Mouse (Mus musculus) large intestine, adult 2 months (tissue): ENCODE results near the gene Ippk. TPM values are rescaled to one million over a fixed set of nuclear protein-coding genes. Genes with fewer than 3 reads are reported as not detected.

Experiments used
- DNase-seq: peaks from one replicate; pipeline ENCODE4 v3.0.0-alpha.2; 2012; ENCODE audit warnings: low read depth, low spot score
- WGBS: fragments of 180-500 bp; shearing (Covaris S2); methylation state at CpG from one replicate; pipeline ENCODE4 v1.1.7; 2018; 5-methylcytosine and 5-hydroxymethylcytosine counted together
- polyA plus RNA-seq: library from polyadenylated mRNA; depleted of rRNA; stranded (reverse); fragments of >200 nt; gene quantifications from 2 replicates; pipeline ENCODE4 v1.2.3, GENCODE M21; 2012; rRNA removed

Gene Ippk
- polyA plus RNA-seq, result 7.7 and 8.1 TPM in 2 replicates

DNA sequence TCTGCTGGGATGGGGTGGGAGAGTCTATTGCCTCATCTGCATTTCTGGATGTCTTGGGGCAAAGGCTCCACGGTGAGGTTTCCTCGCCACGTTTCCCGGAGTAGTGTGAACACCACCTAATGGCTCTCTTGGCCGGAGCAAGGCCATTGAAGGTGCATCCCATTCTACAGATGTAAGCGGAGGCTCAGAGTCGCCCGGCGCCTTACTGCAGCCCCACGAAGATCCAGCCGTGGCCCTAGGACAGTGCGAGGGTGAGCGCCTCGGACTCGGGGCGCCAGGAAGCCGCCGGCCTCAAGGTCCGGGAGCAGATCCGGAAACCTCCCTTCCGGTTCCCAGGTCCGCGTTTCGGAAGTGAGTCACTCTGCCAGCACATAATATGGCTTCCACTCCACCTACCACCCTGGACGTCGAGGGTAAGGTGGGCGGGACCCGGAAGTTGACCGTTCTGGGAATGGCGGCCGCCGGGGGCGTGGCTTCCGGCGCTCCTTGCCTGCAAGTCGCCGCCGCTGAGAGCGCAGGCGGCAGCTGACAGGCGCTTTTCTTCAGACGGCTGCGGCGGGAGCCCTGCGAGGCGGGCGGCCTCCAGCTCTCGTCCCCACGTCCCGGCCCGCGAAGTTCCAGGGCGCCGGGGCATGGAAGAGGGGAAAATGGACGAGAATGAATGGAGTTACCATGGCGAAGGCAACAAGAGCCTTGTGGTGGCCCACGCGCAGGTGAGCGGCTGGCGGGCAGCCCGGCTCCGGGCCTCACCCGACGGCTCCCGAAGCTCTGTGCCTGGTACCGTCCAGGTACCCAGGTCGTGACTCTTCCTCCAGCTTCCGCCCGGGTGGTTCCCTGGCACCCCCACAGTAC is at the start of gene Ippk:
Gene Ippk, plus strand, starts transcription at position 496 of the 852 bp plus-strand sequence.
- WGBS, result under 1% methylated on average over 69 of the region's 69 CpGs
- DNase-seq, result peak; percentile 88

- WGBS, result 48% methylated on average over 3 of the region's 3 CpGs
- DNase-seq, result no peak
These were observed 49.6 kb upstream of the Ippk start for GRCm38 (mm10) chr13:49371428-49371899.

GRCm38 (mm10) chr13:49372370-49373060 is 48.5 kb upstream of the Ippk start:
- 86% methylated on average over 9 of the region's 9 CpGs for WGBS
- DNase-seq, result no peak

- 66% methylated on average over 6 of the region's 6 CpGs for WGBS
- no peak for DNase-seq
These were observed 46.7 kb upstream of the Ippk start for GRCm38 (mm10) chr13:49374304-49374703.

DNA sequence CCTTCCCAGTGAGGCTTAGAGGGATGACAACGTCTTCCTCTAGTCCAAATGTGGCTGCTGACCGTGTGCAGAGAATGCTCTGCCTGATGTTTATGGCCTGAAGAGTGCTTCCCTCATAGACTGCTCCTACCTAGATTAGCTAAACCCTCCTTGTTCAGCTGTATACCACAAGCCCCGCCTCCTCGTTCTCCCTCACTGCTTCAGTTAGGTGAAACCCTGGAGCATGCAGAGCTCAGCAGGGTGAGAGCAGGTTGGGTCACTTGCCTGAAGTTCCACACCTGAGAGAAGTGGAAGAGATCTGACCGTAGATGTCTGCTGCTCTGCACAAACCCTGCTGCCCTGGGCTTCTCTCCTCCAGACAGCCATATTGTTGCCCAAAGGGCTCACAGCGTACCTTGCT is 46.3 kb upstream of the Ippk start:
- DNase-seq, result no peak
- WGBS, result 70% methylated on average over 6 of the region's 6 CpGs

GRCm38 (mm10) chr13:49377608-49378007 is 43.4 kb upstream of the Ippk start:
- no peak for DNase-seq
- 76% methylated on average over 6 of the region's 6 CpGs for WGBS

GRCm38 (mm10) chr13:49379301-49379700 is 41.7 kb upstream of the Ippk start:
- no peak for DNase-seq
- WGBS, result 94% methylated on average over 20 of the region's 20 CpGs

- 29% methylated on average over 3 of the region's 3 CpGs for WGBS
- DNase-seq, result peak; percentile 51
These were observed 39.8 kb upstream of the Ippk start for GRCm38 (mm10) chr13:49381230-49381629.

GRCm38 (mm10) chr13:49382997-49383396 is 38.1 kb upstream of the Ippk start:
- DNase-seq, result no peak
- WGBS, result 92% methylated on average over 23 of the region's 23 CpGs

DNA sequence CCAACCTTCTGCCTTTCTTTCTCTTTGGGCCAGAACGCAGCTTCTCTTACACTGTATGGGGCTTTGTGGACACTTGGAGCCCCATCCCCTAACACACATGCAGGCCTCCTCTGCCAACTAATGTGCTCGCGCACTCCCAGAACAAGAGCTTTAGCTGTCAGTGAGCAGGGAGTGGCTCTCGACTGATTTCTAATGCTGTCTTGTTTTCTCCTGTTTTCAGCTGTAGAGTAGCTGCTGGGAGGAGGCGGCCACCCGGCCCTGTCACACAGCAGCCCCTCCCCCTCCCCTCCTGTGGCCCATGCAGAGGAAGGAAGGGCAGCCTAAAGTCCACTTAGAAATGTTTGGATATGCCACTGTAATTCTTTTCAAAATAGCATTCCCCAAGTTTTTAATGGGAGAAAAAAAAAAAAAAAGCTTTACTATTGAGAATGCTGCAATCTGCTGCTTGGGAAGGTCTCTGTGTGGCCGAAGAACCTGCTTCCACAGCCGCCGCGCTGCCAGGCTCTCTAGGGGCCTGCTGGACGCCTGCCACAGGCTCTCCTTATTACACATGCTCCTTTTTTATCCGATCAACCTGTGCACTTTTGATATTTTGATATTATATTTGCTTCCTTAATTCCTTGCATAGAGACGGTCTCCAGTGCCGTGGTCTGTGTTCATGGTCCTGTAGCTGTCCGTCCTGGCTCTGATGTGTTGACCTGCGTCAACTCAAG is 36.1 kb upstream of the Ippk start:
- WGBS, result 81% methylated on average over 16 of the region's 16 CpGs
- DNase-seq, result no peak

DNA sequence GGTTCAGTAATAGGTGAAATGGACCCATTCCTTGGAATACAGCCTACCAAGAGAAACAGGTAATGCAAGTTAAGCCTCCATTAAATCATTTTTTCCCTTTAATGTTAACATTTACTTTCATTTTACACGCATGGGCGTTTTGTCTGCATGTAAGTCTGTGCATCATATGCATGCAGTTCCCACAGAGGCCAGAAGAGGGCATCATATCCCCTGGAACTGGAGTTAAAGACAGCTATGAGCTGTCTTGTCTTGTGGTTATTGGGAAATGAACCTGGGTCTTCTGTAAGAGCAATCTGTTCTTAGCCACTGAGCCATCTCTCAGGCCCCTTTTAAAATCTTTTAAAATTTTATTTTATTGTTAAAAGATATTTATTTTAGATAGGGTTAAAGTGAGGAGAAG is 29.7 kb upstream of the Ippk start:
- DNase-seq, result no peak
- 95% methylated on average over 2 of the region's 2 CpGs for WGBS

DNA sequence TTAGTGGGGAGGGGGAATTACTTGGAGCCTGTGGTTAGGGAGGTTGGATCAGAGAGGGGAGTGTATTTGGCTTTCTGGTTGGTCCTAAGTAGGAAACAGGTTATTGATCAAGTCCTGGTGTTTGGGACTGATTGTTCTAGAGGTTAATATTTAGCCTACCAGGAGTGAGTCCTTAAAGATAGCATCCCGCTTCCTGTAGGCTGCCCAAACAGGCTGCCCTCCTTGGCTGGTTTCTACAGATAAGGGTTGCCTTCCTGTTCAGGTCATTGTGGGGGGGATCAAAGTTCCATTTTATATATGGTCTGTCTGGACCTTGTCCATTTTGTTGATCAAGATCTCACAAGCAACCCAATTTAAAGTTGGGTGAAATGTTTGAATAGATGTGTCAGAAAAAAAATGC is 27.5 kb upstream of the Ippk start:
- DNase-seq, result no peak
- 41% methylated on average over 1 of the region's 1 CpGs for WGBS

- WGBS, result 94% methylated on average over 3 of the region's 3 CpGs
- no peak for DNase-seq
These were observed 26.1 kb upstream of the Ippk start for GRCm38 (mm10) chr13:49394886-49395447.

- 61% methylated on average over 1 of the region's 1 CpGs for WGBS
- no peak for DNase-seq
These were observed 24.3 kb upstream of the Ippk start for GRCm38 (mm10) chr13:49396798-49397197.

DNA sequence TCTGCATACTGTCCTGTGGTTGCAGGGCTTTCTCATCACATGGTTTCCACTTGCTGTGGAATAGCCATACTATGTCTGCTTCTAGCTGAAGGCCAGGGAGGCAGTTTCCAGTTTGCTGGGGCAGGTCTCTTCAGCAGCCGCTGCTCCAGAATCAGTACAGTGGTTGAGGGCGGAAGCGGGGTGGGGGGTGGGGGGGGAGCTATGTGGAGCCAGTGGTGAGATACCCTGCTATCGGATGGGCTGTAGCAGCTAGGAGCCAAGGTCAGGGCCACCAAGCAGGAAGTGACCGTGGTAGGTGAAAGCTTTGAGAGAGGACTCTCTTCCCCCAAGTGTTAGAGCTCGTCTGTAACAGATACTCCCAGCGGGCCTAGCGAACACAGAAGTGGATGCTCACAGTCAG is 22.9 kb upstream of the Ippk start:
- no peak for DNase-seq
- 85% methylated on average over 8 of the region's 8 CpGs for WGBS

DNA sequence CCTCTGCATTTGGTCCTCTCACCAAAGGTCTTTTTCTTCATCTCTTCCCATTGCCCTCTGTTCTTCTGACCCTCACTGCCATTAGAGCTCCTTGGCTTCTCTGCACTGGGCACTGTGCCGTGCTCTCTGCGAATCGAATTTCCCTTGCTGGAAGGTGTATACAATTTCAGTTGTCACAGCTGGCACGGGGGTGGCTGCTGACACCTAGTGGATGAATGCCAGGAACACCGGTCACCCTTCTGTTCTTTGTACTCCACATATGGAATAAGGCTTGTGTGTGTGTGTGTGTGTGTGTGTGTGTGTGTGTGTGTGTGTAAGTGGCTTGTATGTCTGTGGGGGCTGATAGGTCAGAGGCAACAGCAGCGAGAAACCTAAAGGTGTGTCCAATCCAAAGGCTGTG is 20.9 kb upstream of the Ippk start:
- no peak for DNase-seq
- 8% methylated on average over 6 of the region's 6 CpGs for WGBS

DNA sequence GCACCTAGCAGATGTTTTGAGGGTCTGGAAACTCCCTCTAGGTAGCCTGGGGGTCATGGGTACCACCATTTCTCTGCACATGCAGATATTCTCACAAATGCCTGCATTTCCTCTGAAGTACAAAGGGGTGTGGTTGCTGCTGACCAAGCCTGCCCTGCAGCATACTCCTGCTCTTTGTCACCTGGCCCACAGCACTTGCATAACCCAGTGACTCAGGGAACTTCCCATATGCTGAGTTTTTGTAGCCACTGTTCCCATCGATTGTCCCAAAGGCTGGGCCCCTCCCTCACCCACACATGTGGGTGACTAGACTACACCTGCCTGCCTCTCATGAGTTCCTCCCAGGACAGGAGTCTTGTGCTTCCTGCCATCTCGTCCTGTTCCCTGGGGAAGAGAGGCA is 18.4 kb upstream of the Ippk start:
- WGBS, result 20% methylated on average over 2 of the region's 2 CpGs
- no peak for DNase-seq

DNA sequence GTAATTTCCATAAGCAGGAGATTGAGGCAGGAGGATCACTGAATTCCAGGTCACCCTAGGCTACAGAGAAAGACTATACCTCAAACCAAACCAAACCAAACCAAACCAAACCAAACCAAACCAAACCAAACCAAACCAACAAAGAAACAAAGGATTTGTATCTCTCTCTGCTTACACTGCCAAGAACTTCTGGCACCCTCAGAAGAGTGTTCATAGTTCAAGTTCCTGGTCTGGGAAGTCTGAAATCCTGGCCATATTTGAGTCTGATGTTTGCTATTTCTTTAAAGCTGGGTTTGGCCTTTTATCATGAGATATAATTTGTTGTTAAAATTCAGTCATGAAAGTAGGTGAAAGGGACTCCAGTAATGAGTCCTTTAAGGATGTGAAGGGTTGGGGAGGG is 13.3 kb upstream of the Ippk start:
- DNase-seq, result no peak

GRCm38 (mm10) chr13:49421606-49421917 is 513 bp downstream of the Ippk start:
- DNase-seq, result no peak
- WGBS, result under 1% methylated on average over 15 of the region's 15 CpGs

DNA sequence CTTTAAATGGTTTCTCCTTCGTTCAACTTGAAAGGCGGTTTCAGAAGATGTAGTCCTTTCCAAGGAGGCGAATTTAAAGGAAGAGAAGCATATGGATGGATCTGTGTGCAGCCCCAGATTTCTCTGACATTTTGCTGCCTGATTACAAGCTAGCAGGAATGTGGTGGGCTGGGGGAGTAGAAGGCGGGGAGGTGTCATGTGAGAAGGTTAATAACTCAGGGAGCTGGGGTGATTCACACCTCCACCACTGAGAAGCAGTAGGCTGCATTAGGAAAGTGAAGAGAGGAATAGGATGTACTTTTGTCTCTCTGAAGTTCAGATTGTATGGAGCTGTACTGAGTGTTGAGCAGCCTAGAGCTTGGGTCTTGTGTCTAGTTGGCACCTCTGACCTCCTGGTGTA is 910 bp downstream of the Ippk start:
- WGBS, result 18% methylated on average over 4 of the region's 4 CpGs
- DNase-seq, result no peak
